Mouse (Mus musculus) cortical plate, adult 2 months (tissue): ENCODE measurements around the gene Akt1s1.

Experiments
- CTCF ChIP-seq: fragments of 200-500 bp; IDR thresholded peaks from 2 replicates; pipeline ENCODE4 v1.5.1; 2011; ENCODE audit warnings: mild to moderate bottlenecking, control low read depth, low read length; ENCODE audit not compliant: insufficient read depth; ENCODE audit errors: extremely low read depth
- POLR2A ChIP-seq: fragments of 200-500 bp; IDR thresholded peaks from 2 replicates; pipeline ENCODE4 v1.6.1; 2011; ENCODE audit warnings: mild to moderate bottlenecking, low read length, control low read depth; ENCODE audit not compliant: insufficient read depth; ENCODE audit errors: extremely low read depth

DNA sequence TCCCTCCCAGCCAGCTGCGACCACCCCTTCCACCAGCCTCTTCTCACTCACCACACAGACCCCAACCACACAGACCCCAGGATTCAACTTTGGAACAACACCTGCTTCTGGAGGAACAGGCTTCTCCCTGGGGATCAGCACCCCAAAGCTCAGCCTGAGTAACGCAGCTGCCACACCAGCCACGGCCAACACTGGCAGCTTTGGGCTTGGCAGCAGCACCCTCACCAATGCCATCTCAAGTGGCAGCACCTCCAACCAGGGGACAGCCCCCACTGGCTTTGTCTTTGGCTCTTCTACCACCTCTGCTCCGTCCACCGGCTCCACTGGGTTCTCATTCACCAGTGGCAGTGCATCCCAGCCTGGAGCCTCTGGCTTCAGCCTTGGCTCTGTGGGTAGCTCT is 20.1 kb upstream of the Akt1s1 start:
- TF ChIP-seq CTCF (no peak), POLR2A (no peak)
